ENCODE assay signal across 8 mouse cellular contexts in the genomic region with DNA sequence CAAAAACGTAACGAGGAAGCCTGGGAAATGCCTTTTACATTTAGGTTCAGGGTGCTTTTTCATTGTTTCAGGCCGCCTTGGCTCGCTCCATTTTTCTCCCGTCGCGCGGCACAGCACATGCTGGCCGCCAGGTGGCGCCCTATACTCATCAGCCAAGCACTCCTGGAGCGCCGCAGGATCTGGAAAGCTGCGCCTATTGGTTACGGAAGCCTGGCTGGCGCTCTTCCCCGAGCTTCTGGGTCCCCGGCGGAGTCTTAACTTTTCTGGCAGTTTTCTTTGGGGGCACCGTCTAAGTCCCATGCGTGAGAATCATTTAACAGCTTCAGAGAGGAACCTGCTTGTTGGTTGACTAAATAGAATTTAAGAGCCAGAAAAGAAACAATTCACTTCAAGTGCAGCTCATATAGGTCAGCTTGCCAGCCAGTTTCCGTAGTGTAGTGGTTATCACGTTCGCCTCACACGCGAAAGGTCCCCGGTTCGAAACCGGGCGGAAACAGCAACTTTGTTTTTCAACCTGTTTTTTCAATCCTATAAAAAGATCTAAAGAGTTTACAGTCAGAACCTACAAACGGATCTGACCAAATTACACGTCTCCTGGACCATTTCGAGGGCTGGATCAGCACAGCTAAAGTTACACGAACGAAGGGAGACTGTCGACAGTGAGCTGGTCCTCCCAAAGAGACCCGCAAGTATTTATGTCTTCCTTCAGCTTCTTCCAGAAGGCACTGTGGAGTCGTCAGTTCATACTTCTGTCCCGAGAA. TPM values are rescaled to one million over a fixed set of nuclear protein-coding genes. Genes with fewer than 3 reads are reported as not detected.
DNase-seq lines count a peak whose midpoint lies in the region; ATAC-seq lines count a peak whose summit lies in the region.

No protein-coding gene starts in this region.

- DNase-seq in adrenal gland, adult 18-20 months (ENCODE audit: low spot score in 2 of 2): peak; percentile 93 to 94
- peak; percentile 97 for DNase-seq in embryo, embryonic 10.5 days (ENCODE audit: low spot score)
- peak; percentile 89 for DNase-seq in gastrocnemius, postnatal 14 days
- DNase-seq in left cerebral cortex, adult 9 months (ENCODE audit: low spot score in 2 of 2): peak; percentile 89 to 98
- peak; percentile 95 to 99 for DNase-seq in right cerebral cortex, adult 2 months (ENCODE audit: low spot score in 2 of 2)
- DNase-seq in urinary bladder, postnatal 10 days (ENCODE audit: low spot score): peak; percentile 67

- no peaks in the 10 kb centered on the region for H3K27me3 ChIP-seq in megakaryocyte, embryonic 14.5 days (replicated peaks)

- intact Hi-C loops in gastrocnemius, postnatal 14 days (cut with DNase I; ENCODE audit: low total_unique reads): no loop called here

- no peaks in the 10 kb centered on the region for H3K36me3 ChIP-seq in megakaryocyte, embryonic 14.5 days (replicated peaks; ENCODE audit: low read length)

- ATAC-seq in inflammation-experienced regulatory T-cells, adult 6 months: peak; percentile 77

- peak overlapping the region; percentile 93 for H3K4me3 ChIP-seq in megakaryocyte, embryonic 14.5 days (replicated peaks)

- no peaks in the 10 kb centered on the region for H3K9me3 ChIP-seq in megakaryocyte, embryonic 14.5 days

- peaks cover 52% of the 10 kb centered on the region for H3K4me1 ChIP-seq in megakaryocyte, embryonic 14.5 days

RNA-seq across cellular contexts. Expression of a gene that starts 2.5 kb away (rescaled TPM):
- 1 to 10 TPM; 3.0 to 4.2 TPM for total RNA-seq in adrenal gland, adult 18-20 months (2021)
- under 1 TPM; 0.72 to 0.73 TPM for total RNA-seq in gastrocnemius, postnatal 14 days (2021)
- polyA plus RNA-seq in inflammation-experienced regulatory T-cells, adult 6 months (2017; shearing (Covaris generic)): 1 to 10 TPM; 3.2 to 7.6 (median 6.6) TPM
- polyA plus RNA-seq in megakaryocyte, embryonic 14.5 days (2012; ENCODE audit: insufficient read depth, low replicate concordance): not detected in 2 replicates

RNA-seq across cellular contexts. Expression of a gene that starts 39.2 kb away (rescaled TPM):
- total RNA-seq in adrenal gland, adult 18-20 months (2021): 100 to 1,000 TPM; 450 to 629 TPM
- total RNA-seq in gastrocnemius, postnatal 14 days (2021): 100 to 1,000 TPM; 692 to 793 TPM
- polyA plus RNA-seq in inflammation-experienced regulatory T-cells, adult 6 months (2017; shearing (Covaris generic)): 100 to 1,000 TPM; 115 to 153 (median 125) TPM
- 22.4 and 93.6 TPM in 2 replicates for polyA plus RNA-seq in megakaryocyte, embryonic 14.5 days (2012; ENCODE audit: insufficient read depth, low replicate concordance)

RNA-seq across cellular contexts. Expression of a gene that starts 39.3 kb away (rescaled TPM):
- total RNA-seq in adrenal gland, adult 18-20 months (2021): 1 to 10 TPM in 1 of 2 experiments, under 1 TPM in 1; 0.73 to 1.2 TPM
- total RNA-seq in gastrocnemius, postnatal 14 days (2021): 100 to 1,000 TPM; 117 to 734 TPM
- polyA plus RNA-seq in inflammation-experienced regulatory T-cells, adult 6 months (2017; shearing (Covaris generic)): not detected
- polyA plus RNA-seq in megakaryocyte, embryonic 14.5 days (2012; ENCODE audit: insufficient read depth, low replicate concordance): 3.7 TPM in 1 of 2 replicates, not detected in the other

RNA-seq across cellular contexts. Expression of a gene that starts 46.5 kb away (rescaled TPM):
- 10 to 100 TPM; 17.7 to 32.8 TPM for total RNA-seq in adrenal gland, adult 18-20 months (2021)
- 1 to 10 TPM; 7.0 to 7.4 TPM for total RNA-seq in gastrocnemius, postnatal 14 days (2021)
- 1 to 10 TPM in 1 of 3 experiments, under 1 TPM in 1, not detected in 1; 0.98 to 1.5 TPM for polyA plus RNA-seq in inflammation-experienced regulatory T-cells, adult 6 months (2017; shearing (Covaris generic))
- 9.2 TPM in 1 of 2 replicates, not detected in the other for polyA plus RNA-seq in megakaryocyte, embryonic 14.5 days (2012; ENCODE audit: insufficient read depth, low replicate concordance)

Comparison
In these comparisons a context has a peak if more than half of its experiments do, and no peak if none do; other contexts are left out.
1. Peak in every context shown above with its lines: DNase-seq, ATAC-seq and H3K4me3 ChIP-seq.
2. RNA of a gene that starts 39.3 kb away (total RNA-seq): 117 to 734 TPM in gastrocnemius, postnatal 14 days; 0.73 to 1.2 TPM in adrenal gland, adult 18-20 months; every median in the first group is over 10 times any median in the second.